ENCODE assay signal across 23 mouse cellular contexts in genomic region chr17:5412740-5413139, GRCm38 (mm10). TPM values are rescaled to one million over a fixed set of nuclear protein-coding genes. Genes with fewer than 3 reads are reported as not detected.
A peak's percentile ranks its signal among the peaks of the same experiment; 100 is the strongest.
DNase-seq lines count a peak whose midpoint lies in the region; ATAC-seq and TF ChIP-seq lines count a peak whose summit lies in the region.
"Had no signal": no experiment of that assay in that cellular context is flagged by ENCODE, and none has a peak within 500 bp of the region (broad histone marks: within the 10 kb centered on the region; RNA-seq: fewer than 3 reads in every experiment).

No protein-coding gene starts in this region.

- H3K36me3 ChIP-seq in testis, adult 2 months (ENCODE audit: control insufficient read depth, insufficient read depth, low read length) = peaks cover 5% of the 10 kb centered on the region
- peaks cover 6% of the 10 kb centered on the region; the same call in 1 of the 2 replicates for H3K36me3 ChIP-seq in liver, postnatal 0 days (replicated peaks; ENCODE audit: insufficient read depth, low read length)

- H3K4me3 ChIP-seq in testis, adult 2 months (ENCODE audit: control insufficient read depth, low read depth, low read length) = peak overlapping the region; percentile 3; the same call in 1 of the 2 replicates
- H3K4me3 ChIP-seq in liver, postnatal 0 days (ENCODE audit: low read depth, low read length) = no peak overlapping the region
- H3K4me3 ChIP-seq: embryonic facial prominence, embryonic 13.5 days; forebrain, embryonic 12.5 days; hindbrain, embryonic 12.5 days had no signal

- H3K27me3 ChIP-seq in testis, adult 2 months (ENCODE audit: control insufficient read depth, insufficient read depth, low read length) = no peaks in the 10 kb centered on the region
- H3K27me3 ChIP-seq in liver, postnatal 0 days (ENCODE audit: insufficient read depth, low read length) = no peaks in the 10 kb centered on the region
- H3K27me3 ChIP-seq: embryonic facial prominence, embryonic 13.5 days; forebrain, embryonic 12.5 days; hindbrain, embryonic 12.5 days had no signal

- peaks cover 7% of the 10 kb centered on the region for H3K4me1 ChIP-seq in testis, adult 2 months (ENCODE audit: control insufficient read depth, insufficient read depth, low read length)
- peaks cover 9% of the 10 kb centered on the region for H3K4me1 ChIP-seq in liver, postnatal 0 days (ENCODE audit: insufficient read depth)
- H3K4me1 ChIP-seq: embryonic facial prominence, embryonic 13.5 days; forebrain, embryonic 12.5 days; hindbrain, embryonic 12.5 days had no signal

- H3K9me3 ChIP-seq in liver, postnatal 0 days (ENCODE audit: low read length) = no peaks in the 10 kb centered on the region
- H3K9me3 ChIP-seq: embryonic facial prominence, embryonic 13.5 days; forebrain, embryonic 12.5 days; hindbrain, embryonic 12.5 days had no signal

- ATAC-seq in common myeloid progenitor, adult 5-6 weeks (replicated peaks; ENCODE audit: low read depth, poor library complexity, severe bottlenecking) = peak; percentile 63
- ATAC-seq in liver, postnatal 0 days = peak; percentile 36
- no peak for ATAC-seq in cerebellum, adult (ENCODE audit: insufficient number of reproducible peaks, low FRiP score, low TSS enrichment)
- ATAC-seq: activated CD4-positive, CD25-positive, alpha-beta regulatory T cell, adult 4 months; forebrain, embryonic 16.5 days; hindbrain, embryonic 16.5 days; inflammation-experienced regulatory T-cells, adult 6 months had no signal

- H3K4me2 ChIP-seq in liver, postnatal 0 days (ENCODE audit: low read depth, low read length) = no peak overlapping the region
- H3K4me2 ChIP-seq: embryonic facial prominence, embryonic 13.5 days; forebrain, embryonic 12.5 days; hindbrain, embryonic 12.5 days had no signal

- no peak for TF ChIP-seq EP300 in liver, postnatal 0 days (IDR thresholded peaks at IDR 0.05; ENCODE audit: low read depth)

- whole genome bisulfite sequencing in liver, postnatal 0 days (ENCODE audit: insufficient replicate concordance) = 63% methylated on average over 7 of the region's 7 CpGs

- DNase-seq in testis, postnatal 14 days (ENCODE audit: low spot score) = no peak
- DNase-seq in liver, postnatal 0 days = no peak
- no peak for DNase-seq in kidney, adult 11 months
- no peak for DNase-seq in gastrocnemius, postnatal 36 days
- DNase-seq: adrenal gland, adult 2 months; adrenal gland, postnatal 25 days; cerebellum, adult 2 months; cerebellum, postnatal 14 days; gastrocnemius, postnatal 14 days; heart, adult 11 months; heart, postnatal 10 days; heart, postnatal 4 days had no signal

- no peak overlapping the region for H3K27ac ChIP-seq in testis, adult 2 months (ENCODE audit: control insufficient read depth, insufficient read depth, low read depth, low read length)
- H3K27ac ChIP-seq in liver, postnatal 0 days (ENCODE audit: low read depth) = peak overlapping the region; percentile 24; the same call in 1 of the 2 replicates
- H3K27ac ChIP-seq: embryonic facial prominence, embryonic 13.5 days; forebrain, embryonic 12.5 days; hindbrain, embryonic 12.5 days had no signal

- TF ChIP-seq POLR2A in testis, adult 2 months (IDR thresholded peaks at IDR 0.05; ENCODE audit: control insufficient read depth, low read depth, low read length) = no peak

- no peak overlapping the region for H3K9ac ChIP-seq in liver, postnatal 0 days (replicated peaks)
- H3K9ac ChIP-seq: embryonic facial prominence, embryonic 13.5 days; forebrain, embryonic 12.5 days; hindbrain, embryonic 12.5 days had no signal

- TF ChIP-seq CTCF in testis, adult 2 months (IDR thresholded peaks at IDR 0.05; ENCODE audit: control insufficient read depth, insufficient read depth, insufficient replicate concordance, low read depth, low read length) = no peak
- no peak for TF ChIP-seq CTCF in liver, postnatal 0 days (IDR thresholded peaks at IDR 0.05; ENCODE audit: low read depth)

- intact Hi-C loops in gastrocnemius, postnatal 36 days (cut with DNase I) = no loop called here

RNA-seq across cellular contexts. Expression of gene Ldhal6b, which starts 5.8 kb away (rescaled TPM):
- 766 and 866 TPM in 2 replicates for polyA plus RNA-seq in testis, adult 2 months (2012; rRNA removed)
- 0.14 TPM in 1 of 2 replicates, not detected in the other for total RNA-seq in common myeloid progenitor, adult 5-6 weeks (2017)
- polyA plus RNA-seq in liver, postnatal 0 days (2015; fragmentation: Nextera tagmentation; extraction: Ambion mirVana) = not detected in 2 replicates
- under 1 TPM; 0.47 to 0.82 TPM for total RNA-seq in gastrocnemius, postnatal 36 days (2021)
- polyA plus RNA-seq: embryonic facial prominence, embryonic 13.5 days; forebrain, embryonic 16.5 days; heart, embryonic 14.5 days; hindbrain, embryonic 12.5 days; hindbrain, embryonic 16.5 days; inflammation-experienced regulatory T-cells, adult 6 months had no signal

RNA-seq across cellular contexts. Expression of gene Tmem242, which starts 27.3 kb away (rescaled TPM):
- 12.1 and 13.4 TPM in 2 replicates for polyA plus RNA-seq in testis, adult 2 months (2012; rRNA removed)
- total RNA-seq in common myeloid progenitor, adult 5-6 weeks (2017) = 48.0 and 52.0 TPM in 2 replicates
- polyA plus RNA-seq in liver, postnatal 0 days (2015; fragmentation: Nextera tagmentation; extraction: Ambion mirVana) = 45.5 and 45.6 TPM in 2 replicates
- 100 to 1,000 TPM; 131 to 146 TPM for total RNA-seq in gastrocnemius, postnatal 36 days (2021)
